Mouse (Mus musculus): ENCODE results near the gene Mgat2. TPM values are rescaled to one million over a fixed set of nuclear protein-coding genes. Genes with fewer than 3 reads are reported as not detected.

The Mgat2 gene
- total and polyA plus RNA-seq, 2 experiments from 2014 or later: 42.2 to 64.6 TPM

GRCm38 (mm10) chr12:69190074-69190473 is 6.1 kb downstream of the Mgat2 start:
- no peaks in the 10 kb centered on the region for H3K27me3 ChIP-seq (ENCODE audit: insufficient read depth, low read length)
- peaks cover 4% of the 10 kb centered on the region; the same call in 1 of the 2 replicates for H3K36me3 ChIP-seq (ENCODE audit: insufficient read depth, low read length)
- H3K9me3 ChIP-seq (ENCODE audit: low read length): no peaks in the 10 kb centered on the region
- 90% methylated on average over 9 of the region's 9 CpGs for WGBS
- H3K4me1 ChIP-seq (ENCODE audit: insufficient read depth, low read length): peaks cover 7% of the 10 kb centered on the region
- no peak overlapping the region for H3K27ac ChIP-seq
- H3K4me2 ChIP-seq (ENCODE audit: low read depth, low read length): no peak overlapping the region
- no peak for ATAC-seq
- no peak overlapping the region for H3K4me3 ChIP-seq (ENCODE audit: low read length)
- TF ChIP-seq CTCF (IDR thresholded peaks at IDR 0.05; ENCODE audit: low read depth): no peak
- no peak for DNase-seq (ENCODE audit: low spot score)
- no peak overlapping the region for H3K9ac ChIP-seq (replicated peaks; ENCODE audit: low read length)

- peak; percentile 55 for TF ChIP-seq CTCF (IDR thresholded peaks at IDR 0.05; ENCODE audit: low read depth)
- WGBS: 94% methylated on average over 1 of the region's 1 CpGs
- Histone ChIP-seq H3K4me3 (ENCODE audit: low read length) (no peak overlapping the region), H3K9ac (replicated peaks; ENCODE audit: low read length) (no peak overlapping the region), H3K4me2 (ENCODE audit: low read depth, low read length) (no peak overlapping the region), H3K9me3 (ENCODE audit: low read length) (no peaks in the 10 kb centered on the region), H3K27ac (no peak overlapping the region), H3K36me3 (ENCODE audit: insufficient read depth, low read length) (peaks cover 4% of the 10 kb centered on the region; the same call in 1 of the 2 replicates), H3K4me1 (ENCODE audit: insufficient read depth, low read length) (peaks cover 3% of the 10 kb centered on the region), H3K27me3 (ENCODE audit: insufficient read depth, low read length) (no peaks in the 10 kb centered on the region)
- ATAC-seq (peak; percentile 50; the same call in 1 of the 2 replicates), DNase-seq (ENCODE audit: low spot score) (no peak)
Observed at GRCm38 (mm10) chr12:69190522-69190921, 6.6 kb downstream of the Mgat2 start.

GRCm38 (mm10) chr12:69191396-69191795 is 7.4 kb downstream of the Mgat2 start:
- Histone ChIP-seq H3K9me3 (ENCODE audit: low read length) (no peaks in the 10 kb centered on the region), H3K4me1 (ENCODE audit: insufficient read depth, low read length) (no peaks in the 10 kb centered on the region; the same call in 1 of the 2 replicates), H3K4me3 (ENCODE audit: low read length) (no peak overlapping the region), H3K36me3 (ENCODE audit: insufficient read depth, low read length) (peaks cover 4% of the 10 kb centered on the region; the same call in 1 of the 2 replicates), H3K4me2 (ENCODE audit: low read depth, low read length) (no peak overlapping the region), H3K27me3 (ENCODE audit: insufficient read depth, low read length) (no peaks in the 10 kb centered on the region), H3K27ac (no peak overlapping the region), H3K9ac (replicated peaks; ENCODE audit: low read length) (no peak overlapping the region)
- ATAC-seq (no peak), DNase-seq (ENCODE audit: low spot score) (no peak)
- no peak for TF ChIP-seq CTCF (IDR thresholded peaks at IDR 0.05; ENCODE audit: low read depth)
- 95% methylated on average over 5 of the region's 5 CpGs for WGBS

GRCm38 (mm10) chr12:69192637-69193036 is 8.7 kb downstream of the Mgat2 start:
- TF ChIP-seq CTCF (IDR thresholded peaks at IDR 0.05; ENCODE audit: low read depth): no peak
- Histone ChIP-seq H3K27ac (no peak overlapping the region), H3K27me3 (ENCODE audit: insufficient read depth, low read length) (no peaks in the 10 kb centered on the region), H3K9me3 (ENCODE audit: low read length) (no peaks in the 10 kb centered on the region), H3K4me3 (ENCODE audit: low read length) (no peak overlapping the region), H3K36me3 (ENCODE audit: insufficient read depth, low read length) (peaks cover 4% of the 10 kb centered on the region; the same call in 1 of the 2 replicates), H3K4me1 (ENCODE audit: insufficient read depth, low read length) (no peaks in the 10 kb centered on the region; the same call in 1 of the 2 replicates), H3K9ac (replicated peaks; ENCODE audit: low read length) (no peak overlapping the region), H3K4me2 (ENCODE audit: low read depth, low read length) (no peak overlapping the region)
- DNase-seq (ENCODE audit: low spot score) (no peak), ATAC-seq (no peak)
- WGBS: 97% methylated on average over 2 of the region's 2 CpGs

GRCm38 (mm10) chr12:69196444-69197377 is 12.8 kb downstream of the Mgat2 start, which contains the start of gene Gm49383:
TSS of gene Gm49383 (minus strand) at chr12:69197104.
- peak; percentile 93 for DNase-seq (ENCODE audit: low spot score)
- H3K27me3 ChIP-seq (ENCODE audit: insufficient read depth, low read length): no peaks in the 10 kb centered on the region
- peak within 1 kb of the TSS; percentile 92 for H3K27ac ChIP-seq
- no peaks in the 10 kb centered on the region for H3K9me3 ChIP-seq (ENCODE audit: low read length)
- H3K4me2 ChIP-seq (ENCODE audit: low read depth, low read length): peak within 1 kb of the TSS; percentile 67
- peak within 1 kb of the TSS; percentile 95 for H3K4me3 ChIP-seq (ENCODE audit: low read length)
- TF ChIP-seq CTCF (IDR thresholded peaks at IDR 0.05; ENCODE audit: low read depth): no peak
- WGBS: under 1% methylated on average over 75 of the region's 75 CpGs
- ATAC-seq: peak; percentile 80
- H3K9ac ChIP-seq (replicated peaks; ENCODE audit: low read length): peak within 1 kb of the TSS; percentile 92
- H3K36me3 ChIP-seq (ENCODE audit: insufficient read depth, low read length): no peaks in the 10 kb centered on the region
- H3K4me1 ChIP-seq (ENCODE audit: insufficient read depth, low read length): peaks cover 10% of the 10 kb centered on the region; the same call in 1 of the 2 replicates

- under 1% methylated on average over 80 of the region's 94 CpGs for WGBS
- ATAC-seq (peak; percentile 80), DNase-seq (ENCODE audit: low spot score) (peak; percentile 57)
- Histone ChIP-seq H3K27me3 (ENCODE audit: insufficient read depth, low read length) (no peaks in the 10 kb centered on the region), H3K36me3 (ENCODE audit: insufficient read depth, low read length) (0 out of 2 replicates have a peak, but pooled peaks cover 3% of the 10 kb centered on the region), H3K4me3 (ENCODE audit: low read length) (peak overlapping the region; percentile 95), H3K4me1 (ENCODE audit: insufficient read depth, low read length) (peaks cover 10% of the 10 kb centered on the region; the same call in 1 of the 2 replicates), H3K4me2 (ENCODE audit: low read depth, low read length) (peak overlapping the region; percentile 67), H3K9ac (replicated peaks; ENCODE audit: low read length) (peak overlapping the region; percentile 92), H3K9me3 (ENCODE audit: low read length) (no peaks in the 10 kb centered on the region), H3K27ac (peak overlapping the region; percentile 92)
- no peak; the same call in 1 of the 2 replicates for TF ChIP-seq CTCF (IDR thresholded peaks at IDR 0.05; ENCODE audit: low read depth)
Observed at GRCm38 (mm10) chr12:69197378-69198163, 13.6 kb downstream of the Mgat2 start.

Measured in hindbrain, postnatal 0 days (tissue).